Mouse (Mus musculus): ENCODE data around the gene Ect2l. TPM values are rescaled to one million over a fixed set of nuclear protein-coding genes. Genes with fewer than 3 reads are reported as not detected.
"Not testable (repeated sequence)": the region's sequence is repeated elsewhere in the genome, so short reads cannot be mapped to it uniquely, and the experiment has no call there.

The Ect2l gene
- polyA plus RNA-seq, 1 experiment from 2014 or later = 0.21 TPM

- TF ChIP-seq CTCF (IDR thresholded peaks at IDR 0.05; ENCODE audit: low read depth) = no peak
- TF ChIP-seq EP300 (optimal IDR thresholded peaks at IDR 0.05) = no peak
- Histone ChIP-seq H3K27me3 (ENCODE audit: control insufficient read depth, insufficient read depth, low read length) (no peaks in the 10 kb centered on the region), H3K9me3 (ENCODE audit: control insufficient read depth, low read length) (no peaks in the 10 kb centered on the region), H3K4me2 (replicated peaks; ENCODE audit: low read depth) (no peak overlapping the region), H3K4me3 (ENCODE audit: low read depth, low read length) (no peak overlapping the region), H3K4me1 (replicated peaks; ENCODE audit: control insufficient read depth, insufficient read depth) (no peaks in the 10 kb centered on the region), H3K27ac (replicated peaks) (no peak overlapping the region), H3K36me3 (ENCODE audit: control insufficient read depth, insufficient read depth, low read length) (no peaks in the 10 kb centered on the region), H3K9ac (ENCODE audit: low read length) (no peak overlapping the region)
- no peak for ATAC-seq (ENCODE audit: low FRiP score, low TSS enrichment)
- WGBS = 66% methylated on average over 3 of the region's 3 CpGs
- DNase-seq (ENCODE audit: low spot score) = no peak
Observed at GRCm38 (mm10) chr10:18147224-18147623, 63.5 kb downstream of the Ect2l start.

- no peaks in the 10 kb centered on the region for H3K4me1 ChIP-seq (replicated peaks; ENCODE audit: control insufficient read depth, insufficient read depth)
- H3K9me3 ChIP-seq (ENCODE audit: control insufficient read depth, low read length) = no peaks in the 10 kb centered on the region
- WGBS = 86% methylated on average over 6 of the region's 6 CpGs
- no peak overlapping the region for H3K4me3 ChIP-seq (ENCODE audit: low read depth, low read length)
- no peaks in the 10 kb centered on the region for H3K36me3 ChIP-seq (ENCODE audit: control insufficient read depth, insufficient read depth, low read length)
- H3K27me3 ChIP-seq (ENCODE audit: control insufficient read depth, insufficient read depth, low read length) = no peaks in the 10 kb centered on the region
- DNase-seq (ENCODE audit: low spot score) (no peak), ATAC-seq (ENCODE audit: low FRiP score, low TSS enrichment) (no peak)
- H3K4me2 ChIP-seq (replicated peaks; ENCODE audit: low read depth) = no peak overlapping the region
- H3K9ac ChIP-seq (ENCODE audit: low read length) = no peak overlapping the region
- no peak overlapping the region for H3K27ac ChIP-seq (replicated peaks)
- no peak for TF ChIP-seq CTCF (IDR thresholded peaks at IDR 0.05; ENCODE audit: low read depth)
Observed at GRCm38 (mm10) chr10:18142231-18142630, 68.5 kb downstream of the Ect2l start.

GRCm38 (mm10) chr10:18141389-18141788 lies 69.3 kb downstream of the Ect2l start:
- TF ChIP-seq CTCF (IDR thresholded peaks at IDR 0.05; ENCODE audit: low read depth) (no peak), EP300 (optimal IDR thresholded peaks at IDR 0.05) (no peak)
- DNase-seq (ENCODE audit: low spot score) (no peak), ATAC-seq (ENCODE audit: low FRiP score, low TSS enrichment) (no peak)
- Histone ChIP-seq H3K4me3 (ENCODE audit: low read depth, low read length) (no peak overlapping the region), H3K36me3 (ENCODE audit: control insufficient read depth, insufficient read depth, low read length) (no peaks in the 10 kb centered on the region), H3K9me3 (ENCODE audit: control insufficient read depth, low read length) (no peaks in the 10 kb centered on the region), H3K9ac (ENCODE audit: low read length) (no peak overlapping the region), H3K4me1 (replicated peaks; ENCODE audit: control insufficient read depth, insufficient read depth) (no peaks in the 10 kb centered on the region), H3K27ac (replicated peaks) (no peak overlapping the region), H3K27me3 (ENCODE audit: control insufficient read depth, insufficient read depth, low read length) (no peaks in the 10 kb centered on the region), H3K4me2 (replicated peaks; ENCODE audit: low read depth) (no peak overlapping the region)
- 82% methylated on average over 2 of the region's 2 CpGs for WGBS

- Histone ChIP-seq H3K27me3 (ENCODE audit: control insufficient read depth, insufficient read depth, low read length) (no peaks in the 10 kb centered on the region), H3K4me2 (replicated peaks; ENCODE audit: low read depth) (no peak overlapping the region), H3K27ac (replicated peaks) (no peak overlapping the region), H3K36me3 (ENCODE audit: control insufficient read depth, insufficient read depth, low read length) (no peaks in the 10 kb centered on the region), H3K4me1 (replicated peaks; ENCODE audit: control insufficient read depth, insufficient read depth) (no peaks in the 10 kb centered on the region), H3K9me3 (ENCODE audit: control insufficient read depth, low read length) (no peaks in the 10 kb centered on the region), H3K4me3 (ENCODE audit: low read depth, low read length) (no peak overlapping the region), H3K9ac (ENCODE audit: low read length) (no peak overlapping the region)
- no peak for TF ChIP-seq CTCF (IDR thresholded peaks at IDR 0.05; ENCODE audit: low read depth)
- no peak for TF ChIP-seq EP300 (optimal IDR thresholded peaks at IDR 0.05)
- no peak for ATAC-seq (ENCODE audit: low FRiP score, low TSS enrichment)
- WGBS = 75% methylated on average over 5 of the region's 5 CpGs
- DNase-seq (ENCODE audit: low spot score) = no peak
Observed at GRCm38 (mm10) chr10:18139615-18140014, 71.1 kb downstream of the Ect2l start.

GRCm38 (mm10) chr10:18138853-18139503 lies 71.7 kb downstream of the Ect2l start:
- not testable (repeated sequence) for H3K4me3 ChIP-seq (ENCODE audit: low read depth, low read length); H3K9ac ChIP-seq (ENCODE audit: low read length)

GRCm38 (mm10) chr10:18131666-18132650 lies 78.7 kb downstream of the Ect2l start:
- no peak overlapping the region for H3K4me3 ChIP-seq (ENCODE audit: low read depth, low read length)
- H3K9me3 ChIP-seq (ENCODE audit: control insufficient read depth, low read length) = no peaks in the 10 kb centered on the region
- H3K4me1 ChIP-seq (replicated peaks; ENCODE audit: control insufficient read depth, insufficient read depth) = no peaks in the 10 kb centered on the region
- peak; percentile 42; the same call in 1 of the 2 replicates for ATAC-seq (ENCODE audit: low FRiP score, low TSS enrichment)
- DNase-seq (ENCODE audit: low spot score) = no peak
- no peak for TF ChIP-seq EP300 (optimal IDR thresholded peaks at IDR 0.05)
- TF ChIP-seq CTCF (IDR thresholded peaks at IDR 0.05; ENCODE audit: low read depth) = no peak
- no peak overlapping the region for H3K9ac ChIP-seq (ENCODE audit: low read length)
- H3K27me3 ChIP-seq (ENCODE audit: control insufficient read depth, insufficient read depth, low read length) = no peaks in the 10 kb centered on the region
- 0 out of 2 replicates have a peak overlapping the region, but pooled peaks have one; percentile 40 for H3K27ac ChIP-seq (replicated peaks)
- H3K36me3 ChIP-seq (ENCODE audit: control insufficient read depth, insufficient read depth, low read length) = no peaks in the 10 kb centered on the region
- WGBS = 60% methylated on average over 10 of the region's 10 CpGs
- no peak overlapping the region for H3K4me2 ChIP-seq (replicated peaks; ENCODE audit: low read depth)

More at GRCm38 (mm10) chr10:18138853-18139503, 71.7 kb downstream of the Ect2l start:
- H3K4me1 ChIP-seq (replicated peaks; ENCODE audit: control insufficient read depth, insufficient read depth); H3K27ac ChIP-seq (replicated peaks); H3K4me2 ChIP-seq (replicated peaks; ENCODE audit: low read depth); H3K36me3 ChIP-seq (ENCODE audit: control insufficient read depth, insufficient read depth, low read length); ATAC-seq (ENCODE audit: low FRiP score, low TSS enrichment); H3K27me3 ChIP-seq (ENCODE audit: control insufficient read depth, insufficient read depth, low read length); H3K9me3 ChIP-seq (ENCODE audit: control insufficient read depth, low read length); DNase-seq (ENCODE audit: low spot score): not testable (repeated sequence)
- WGBS = 74% methylated on average over 12 of the region's 26 CpGs
